In the genomic region with DNA sequence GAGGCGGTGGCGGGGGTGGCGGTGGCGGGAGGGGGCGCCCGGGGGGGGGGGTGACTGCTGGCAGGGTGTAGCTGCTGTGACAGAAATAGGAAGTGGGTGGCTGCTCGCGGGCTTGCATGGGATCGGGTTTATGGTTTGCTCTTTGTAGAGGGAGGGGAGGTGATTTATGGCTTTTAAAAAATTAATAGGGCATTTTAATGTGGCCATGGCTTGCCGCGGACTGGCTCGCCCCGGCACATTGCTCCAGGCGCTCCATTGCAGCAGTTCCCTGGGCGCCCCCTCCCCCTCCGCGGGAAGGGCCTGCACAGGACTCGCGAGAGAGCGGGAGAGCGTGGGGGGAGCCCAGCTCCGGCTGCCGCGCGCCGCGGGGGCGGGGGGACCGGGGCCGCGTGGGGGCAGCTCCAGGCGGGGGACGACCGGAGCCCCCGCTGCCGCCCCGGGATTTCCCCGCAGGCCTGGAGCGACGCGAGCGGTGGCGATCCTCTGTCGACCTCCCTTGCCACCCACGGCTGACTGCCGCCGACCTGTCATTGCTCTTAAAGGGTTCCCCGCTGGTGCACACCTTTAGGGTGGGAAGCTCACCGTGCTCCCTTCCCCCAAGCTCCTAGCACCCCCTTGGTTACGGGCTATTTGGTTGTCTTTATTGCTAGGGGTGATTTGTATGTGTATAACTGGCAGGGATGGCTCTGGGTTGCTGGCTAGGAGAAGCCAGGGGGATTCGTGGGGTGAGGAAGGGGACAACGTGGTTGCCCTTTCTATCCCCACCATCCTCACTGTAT, we compare ENCODE assay signal across 8 mouse cellular contexts. TPM values are rescaled to one million over a fixed set of nuclear protein-coding genes. Genes with fewer than 3 reads are reported as not detected.
DNase-seq lines count a peak whose midpoint lies in the region; ATAC-seq and TF ChIP-seq lines count a peak whose summit lies in the region.

No protein-coding gene starts in this region.

- peak; percentile 77 to 82 for DNase-seq in B cell, adult 2 months
- peak; percentile 81 for DNase-seq in adrenal gland, postnatal 25 days
- peak; percentile 77 to 92 for DNase-seq in kidney, postnatal 25 days
- DNase-seq in testis, postnatal 10 days (ENCODE audit: low spot score), result peak; percentile 94

- peak overlapping the region; percentile 91 for H3K9ac ChIP-seq in heart, embryonic 16.5 days (ENCODE audit: low read length)
- H3K9ac ChIP-seq in liver, embryonic 15.5 days, result peak overlapping the region; percentile 71
- H3K9ac ChIP-seq in neural tube, embryonic 14.5 days (replicated peaks; ENCODE audit: low read depth, low read length), result peak overlapping the region; percentile 89

- WGBS in heart, embryonic 16.5 days, result under 1% methylated on average over 36 of the region's 52 CpGs
- 0% methylated on average over 51 of the region's 52 CpGs for WGBS in liver, embryonic 15.5 days (ENCODE audit: insufficient replicate concordance)
- under 1% methylated on average over 45 of the region's 52 CpGs for WGBS in neural tube, embryonic 14.5 days

- peak overlapping the region; percentile 4; the same call in 1 of the 2 replicates for H3K27ac ChIP-seq in embryonic fibroblast, embryonic 13.5 days (ENCODE audit: insufficient read depth, low read length)
- peak overlapping the region; percentile 95 for H3K27ac ChIP-seq in heart, embryonic 16.5 days (ENCODE audit: low read length)
- H3K27ac ChIP-seq in liver, embryonic 15.5 days (replicated peaks), result peak overlapping the region; percentile 84
- peak overlapping the region; percentile 97 for H3K27ac ChIP-seq in neural tube, embryonic 14.5 days (ENCODE audit: low read depth, low read length)

- TF ChIP-seq CTCF in embryonic fibroblast, embryonic 13.5 days (IDR thresholded peaks at IDR 0.05; ENCODE audit: borderline replicate concordance, insufficient read depth, low read length), result no peak

- H3K27me3 ChIP-seq in heart, embryonic 16.5 days (ENCODE audit: control insufficient read depth, insufficient read depth, low read length), result no peaks in the 10 kb centered on the region
- peaks cover 6% of the 10 kb centered on the region for H3K27me3 ChIP-seq in liver, embryonic 15.5 days
- H3K27me3 ChIP-seq in neural tube, embryonic 14.5 days (ENCODE audit: control insufficient read depth, insufficient read depth, low read length), result no peaks in the 10 kb centered on the region

- peak overlapping the region; percentile 88 for H3K4me2 ChIP-seq in heart, embryonic 16.5 days (ENCODE audit: low read depth, low read length)
- H3K4me2 ChIP-seq in liver, embryonic 15.5 days, result peak overlapping the region; percentile 91
- H3K4me2 ChIP-seq in neural tube, embryonic 14.5 days (ENCODE audit: low read depth, low read length), result peak overlapping the region; percentile 66

- peak overlapping the region; percentile 63 for H3K4me3 ChIP-seq in embryonic fibroblast, embryonic 13.5 days (ENCODE audit: insufficient read depth, low read length)
- H3K4me3 ChIP-seq in heart, embryonic 16.5 days (ENCODE audit: low read length), result peak overlapping the region; percentile 66
- peak overlapping the region; percentile 85 for H3K4me3 ChIP-seq in liver, embryonic 15.5 days (replicated peaks)
- peak overlapping the region; percentile 93 for H3K4me3 ChIP-seq in neural tube, embryonic 14.5 days (ENCODE audit: low read depth, low read length)

- TF ChIP-seq POLR2A in embryonic fibroblast, embryonic 13.5 days (IDR thresholded peaks at IDR 0.05; ENCODE audit: low read depth, low read length), result peak; percentile 41; the same call in 1 of the 2 replicates

- H3K36me3 ChIP-seq in heart, embryonic 16.5 days (ENCODE audit: control insufficient read depth, insufficient read depth), result no peaks in the 10 kb centered on the region
- no peaks in the 10 kb centered on the region for H3K36me3 ChIP-seq in liver, embryonic 15.5 days (replicated peaks)
- no peaks in the 10 kb centered on the region for H3K36me3 ChIP-seq in neural tube, embryonic 14.5 days (ENCODE audit: control insufficient read depth, insufficient read depth, low read length)

- ATAC-seq in heart, embryonic 16.5 days (replicated peaks; ENCODE audit: extremely low read depth, insufficient read depth, low FRiP score), result no peak; the same call in 1 of the 2 replicates
- ATAC-seq in liver, embryonic 15.5 days (ENCODE audit: insufficient read depth), result no peak
- ATAC-seq in neural tube, embryonic 14.5 days (ENCODE audit: low read depth), result peak; percentile 67

- no peaks in the 10 kb centered on the region for H3K9me3 ChIP-seq in heart, embryonic 16.5 days (replicated peaks; ENCODE audit: control insufficient read depth, low read length)
- H3K9me3 ChIP-seq in liver, embryonic 15.5 days (replicated peaks), result no peaks in the 10 kb centered on the region
- no peaks in the 10 kb centered on the region for H3K9me3 ChIP-seq in neural tube, embryonic 14.5 days (ENCODE audit: control insufficient read depth, low read length)

- H3K4me1 ChIP-seq in embryonic fibroblast, embryonic 13.5 days (ENCODE audit: control insufficient read depth, insufficient read depth, low read length), result no peaks in the 10 kb centered on the region
- H3K4me1 ChIP-seq in heart, embryonic 16.5 days (ENCODE audit: control insufficient read depth, insufficient read depth, low read length), result peaks cover 31% of the 10 kb centered on the region
- peaks cover 21% of the 10 kb centered on the region for H3K4me1 ChIP-seq in liver, embryonic 15.5 days (replicated peaks)
- H3K4me1 ChIP-seq in neural tube, embryonic 14.5 days (ENCODE audit: control insufficient read depth, insufficient read depth, low read length), result peaks cover 30% of the 10 kb centered on the region

RNA-seq across cellular contexts. Expression of gene Ppp3ca, which starts 1.4 kb away (rescaled TPM):
- 68.9 and 78.4 TPM in 2 replicates for total RNA-seq in adrenal gland, postnatal 25 days (2021)
- polyA plus RNA-seq in embryonic fibroblast, embryonic 13.5 days (2011; ENCODE audit: insufficient read length, low read depth, missing spikeins), result 66.1 and 77.8 TPM in 2 replicates
- 42.6 and 44.8 TPM in 2 replicates for polyA plus RNA-seq in heart, embryonic 16.5 days (2015; fragmentation: Nextera tagmentation; extraction: Ambion mirVana)
- polyA plus RNA-seq in liver, embryonic 15.5 days (2015; fragmentation: Nextera tagmentation; extraction: Ambion mirVana), result 10.7 TPM in 2 replicates
- 197 and 215 TPM in 2 replicates for polyA plus RNA-seq in neural tube, embryonic 14.5 days (2014; fragmentation: Nextera tagmentation; extraction: Ambion mirVana)

Comparison
In these comparisons a context has a peak if more than half of its experiments do, and no peak if none do; other contexts are left out.
1. H3K27ac ChIP-seq: peak in every context shown above with its lines; median percentile 97 in neural tube, embryonic 14.5 days; 95 in heart, embryonic 16.5 days; 84 in liver, embryonic 15.5 days; 4 in embryonic fibroblast, embryonic 13.5 days.